Mouse (Mus musculus): ENCODE data around the gene Sfxn5.

The Sfxn5 gene

DNA sequence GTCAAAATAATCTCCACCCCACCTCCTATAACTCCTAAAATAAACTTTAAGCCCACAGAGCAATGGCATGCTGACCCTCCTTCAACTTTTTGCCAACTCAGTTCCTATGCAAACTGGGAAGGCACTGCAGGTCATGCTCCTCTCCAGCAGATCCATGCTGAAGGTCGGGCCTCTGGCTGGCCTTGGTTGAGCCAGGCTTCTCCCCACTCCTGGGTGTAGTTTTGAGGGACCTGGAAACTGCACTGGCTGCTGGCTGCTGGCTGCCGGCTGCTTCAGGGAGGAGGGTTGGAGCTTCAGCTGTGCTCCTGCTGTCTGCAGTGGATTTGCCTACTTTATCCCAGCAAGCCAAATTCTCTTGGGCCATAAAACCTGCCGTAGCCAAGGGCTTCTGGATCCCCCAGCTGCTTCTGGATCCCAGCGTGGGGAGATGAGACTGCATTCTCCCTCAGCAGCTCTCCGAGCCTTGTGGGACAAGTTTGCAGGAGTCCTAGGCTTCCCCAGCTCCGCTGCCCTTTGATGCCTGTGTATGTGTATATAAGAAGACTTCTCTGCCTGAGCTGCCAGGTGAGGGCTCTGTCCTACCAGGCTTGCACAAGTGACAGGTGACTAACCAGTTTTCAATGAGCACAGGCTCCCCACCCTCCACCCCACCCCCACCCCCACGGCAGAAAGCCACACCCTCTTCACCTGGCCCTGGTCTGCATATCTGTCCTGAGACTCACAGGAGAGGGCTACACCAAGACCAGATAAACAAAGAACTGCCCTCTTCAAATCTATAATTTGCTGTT lies 100.2 kb downstream of the Sfxn5 start:
- no peak for DNase-seq (ENCODE audit: low spot score in 2 of 2)

DNA sequence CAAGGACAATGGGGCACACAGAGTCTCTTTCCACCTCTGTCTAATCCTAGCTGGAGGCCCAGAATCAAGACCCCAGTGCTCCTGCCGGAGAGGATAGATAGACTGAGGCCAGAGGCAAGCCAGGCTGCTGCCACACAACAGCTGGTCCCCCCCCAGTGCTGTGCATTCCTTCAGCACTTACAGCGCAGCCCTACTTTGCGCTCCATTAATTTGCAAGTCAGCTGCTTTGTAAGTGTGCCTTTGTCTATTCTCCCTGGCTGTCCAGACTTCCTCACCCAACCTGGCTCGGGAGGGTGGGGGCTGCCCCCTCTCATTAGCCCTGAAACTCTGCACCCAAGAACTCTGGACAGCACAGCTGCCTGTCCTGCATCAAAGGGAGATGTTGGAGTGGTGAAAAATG lies 101.2 kb downstream of the Sfxn5 start:
- no peak for DNase-seq (ENCODE audit: low spot score in 2 of 2)

DNA sequence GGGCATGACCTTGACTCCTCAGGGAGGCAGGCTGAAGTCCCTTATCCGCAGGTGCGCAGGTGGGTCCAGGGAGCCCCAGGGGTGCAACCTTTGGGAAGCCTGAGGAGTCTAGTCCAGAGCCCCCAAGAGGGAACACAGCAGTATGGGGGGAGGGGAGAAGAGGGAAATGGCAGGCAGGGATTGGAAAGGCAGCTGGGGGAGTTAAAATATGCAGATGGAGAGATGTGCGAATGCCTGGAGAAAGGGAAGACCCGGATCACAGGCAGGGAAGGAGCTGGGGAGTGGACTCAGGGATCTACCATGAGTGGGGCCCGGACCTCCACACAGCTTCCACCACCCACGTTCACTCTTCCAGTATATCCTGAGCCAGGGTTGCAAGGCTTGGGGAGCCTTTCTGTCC lies 101.8 kb downstream of the Sfxn5 start:
- no peak for DNase-seq (ENCODE audit: low spot score in 2 of 2)

DNA sequence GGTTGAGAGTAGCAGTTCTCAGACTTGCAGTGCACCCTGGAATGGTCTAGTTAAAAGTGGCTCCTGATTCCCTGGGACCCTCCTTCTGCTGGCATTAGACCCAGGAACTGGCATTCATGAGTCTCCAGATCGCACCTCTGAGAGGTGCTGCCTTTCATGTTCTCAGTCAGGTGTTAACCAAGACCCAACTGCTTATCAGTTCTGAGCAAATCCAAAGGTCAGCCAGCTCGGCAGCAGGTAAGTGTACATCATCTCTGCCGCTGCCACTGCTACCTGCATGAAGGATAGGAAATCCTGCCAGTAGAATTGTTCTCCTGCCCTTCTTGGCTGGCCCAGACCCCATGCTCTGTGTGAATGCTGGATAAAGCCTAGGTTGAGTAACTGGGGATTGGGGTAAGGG lies 102.5 kb downstream of the Sfxn5 start:
- DNase-seq (ENCODE audit: low spot score in 2 of 2) = no peak

DNA sequence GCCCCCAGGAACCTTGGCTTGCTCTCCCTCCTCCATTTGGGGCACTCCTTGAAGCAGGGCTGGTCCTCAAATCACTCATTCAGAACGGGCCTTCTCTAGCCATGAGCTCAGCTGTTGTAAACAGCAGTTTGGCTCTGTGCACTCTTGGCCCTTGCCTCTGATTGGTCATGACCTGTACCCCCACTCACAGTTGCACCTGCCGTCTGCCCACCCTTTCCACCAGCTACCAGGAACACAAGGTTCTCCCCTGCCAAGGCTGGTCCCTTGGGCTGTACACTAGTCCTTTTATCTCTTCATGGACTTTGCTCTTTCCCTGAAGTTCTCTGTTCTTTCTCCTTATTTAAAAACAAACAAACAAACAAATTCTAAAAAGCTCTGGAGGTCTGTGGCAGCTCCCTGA lies 105.7 kb downstream of the Sfxn5 start:
- no peak for DNase-seq (ENCODE audit: low spot score in 2 of 2)

DNA sequence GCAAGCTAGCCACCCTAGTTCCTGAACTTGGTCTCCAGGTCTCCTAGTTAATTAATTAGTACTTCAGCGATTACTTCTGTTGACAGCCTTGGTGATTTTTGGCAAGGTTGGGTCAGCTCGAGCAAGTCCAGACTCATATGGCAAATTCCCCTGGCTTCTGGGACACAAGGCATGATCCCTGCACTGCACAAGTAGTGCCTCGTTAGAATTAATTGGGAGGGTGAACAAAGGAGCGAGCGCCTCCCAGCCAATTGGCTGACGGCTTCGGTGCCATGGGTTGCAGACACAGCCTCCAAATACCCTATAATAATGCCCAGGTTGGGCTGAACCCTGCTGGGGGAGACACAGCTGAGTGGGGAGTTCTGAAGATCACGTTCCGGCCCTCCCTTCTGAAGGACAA lies 106.7 kb downstream of the Sfxn5 start:
- no peak for DNase-seq (ENCODE audit: low spot score in 2 of 2)

DNA sequence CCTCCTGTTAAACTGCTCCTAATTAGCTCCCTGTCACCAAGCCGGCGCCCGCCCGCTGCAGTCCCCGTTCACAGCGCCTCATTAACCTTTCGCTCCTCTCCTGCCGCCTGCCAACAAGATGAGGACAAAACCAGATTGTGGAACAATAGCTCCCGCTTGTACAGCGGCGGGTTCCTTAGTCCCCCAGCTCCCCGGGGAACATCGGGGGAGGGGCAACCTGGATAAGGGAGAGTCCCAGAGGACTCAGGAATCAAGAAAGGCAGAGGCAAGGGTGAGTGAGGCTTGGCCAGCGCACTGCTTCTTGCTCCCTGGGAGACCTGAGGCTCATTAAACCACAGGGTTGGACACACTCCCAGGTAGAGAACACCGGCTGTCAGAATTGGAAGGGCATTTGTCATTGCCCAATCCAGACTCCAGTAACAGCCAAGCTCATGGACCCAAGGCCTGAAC lies 108.8 kb downstream of the Sfxn5 start:
- no peak for DNase-seq (ENCODE audit: low spot score in 2 of 2)

DNA sequence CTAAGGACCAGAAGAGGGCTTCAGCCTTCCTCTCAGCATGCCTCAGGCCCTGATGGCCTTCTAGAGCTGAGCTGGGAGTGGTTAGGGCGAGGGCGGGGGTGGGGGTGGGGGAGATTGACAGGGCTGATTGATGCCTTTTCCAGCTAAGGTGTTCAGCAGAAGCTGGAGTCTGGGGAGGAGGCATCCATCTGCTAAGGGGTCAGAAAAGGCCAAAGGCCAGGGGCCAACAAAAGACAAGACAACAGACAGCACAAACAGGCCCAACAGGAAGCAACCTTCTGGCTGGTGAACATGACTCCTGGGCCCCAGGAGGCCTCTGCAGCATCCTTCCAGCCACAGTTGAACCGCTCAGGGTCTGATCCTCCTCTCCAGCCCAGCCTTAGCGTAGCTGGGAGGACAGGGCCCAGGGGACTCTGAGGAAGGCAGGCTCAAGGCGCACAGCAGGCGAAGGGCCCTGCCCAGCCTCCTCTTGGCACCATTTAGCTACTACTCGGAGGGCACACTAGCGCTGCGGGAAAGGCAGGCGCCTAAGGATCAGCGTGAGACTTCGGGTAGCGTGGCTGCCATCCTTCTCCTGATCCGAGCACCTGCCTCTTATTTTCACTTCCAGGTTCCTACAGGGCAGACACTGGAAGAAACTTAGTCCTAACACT lies 109.6 kb downstream of the Sfxn5 start:
- no peak for DNase-seq (ENCODE audit: low spot score in 2 of 2)

DNA sequence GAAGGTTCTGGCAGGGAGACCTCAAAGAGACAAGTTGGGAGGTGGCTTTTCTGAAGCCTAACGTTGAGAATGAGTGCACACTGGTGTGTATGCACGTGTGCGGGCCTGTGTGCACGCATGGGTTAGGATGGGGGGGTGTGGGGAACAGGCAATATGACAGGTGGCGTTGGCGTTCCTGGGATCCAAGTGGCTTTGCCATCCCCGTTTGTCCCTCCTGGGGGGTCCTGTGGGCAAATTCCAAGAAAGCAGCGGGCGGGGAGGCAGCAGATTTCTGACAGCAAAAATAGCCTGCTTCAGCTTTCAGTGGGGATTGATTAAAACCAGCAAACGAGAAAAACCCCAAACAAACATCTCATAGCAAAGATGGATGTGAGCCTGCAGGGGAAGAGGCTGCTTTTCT lies 110.7 kb downstream of the Sfxn5 start:
- no peak for DNase-seq (ENCODE audit: low spot score in 2 of 2)

DNA sequence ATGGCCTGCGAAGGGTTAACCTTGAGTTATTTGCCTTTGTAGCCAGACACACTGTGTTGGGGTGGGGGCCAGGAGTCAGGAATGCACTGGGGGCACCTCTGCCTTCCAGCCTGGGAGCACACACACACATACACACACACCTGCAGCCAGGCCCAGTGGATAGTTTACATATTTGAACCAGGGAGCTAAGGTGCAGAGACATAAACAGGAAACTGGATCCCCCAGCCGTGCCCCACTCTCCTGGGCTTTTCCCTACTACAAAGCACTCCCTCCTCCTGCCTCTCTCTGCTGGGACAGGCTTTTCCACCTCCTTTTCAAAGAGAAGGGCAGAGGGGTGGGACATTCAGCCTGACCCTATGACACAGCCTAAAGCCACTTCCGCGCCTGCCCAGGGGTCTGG lies 112.3 kb downstream of the Sfxn5 start:
- DNase-seq (ENCODE audit: low spot score in 2 of 2) = no peak

DNA sequence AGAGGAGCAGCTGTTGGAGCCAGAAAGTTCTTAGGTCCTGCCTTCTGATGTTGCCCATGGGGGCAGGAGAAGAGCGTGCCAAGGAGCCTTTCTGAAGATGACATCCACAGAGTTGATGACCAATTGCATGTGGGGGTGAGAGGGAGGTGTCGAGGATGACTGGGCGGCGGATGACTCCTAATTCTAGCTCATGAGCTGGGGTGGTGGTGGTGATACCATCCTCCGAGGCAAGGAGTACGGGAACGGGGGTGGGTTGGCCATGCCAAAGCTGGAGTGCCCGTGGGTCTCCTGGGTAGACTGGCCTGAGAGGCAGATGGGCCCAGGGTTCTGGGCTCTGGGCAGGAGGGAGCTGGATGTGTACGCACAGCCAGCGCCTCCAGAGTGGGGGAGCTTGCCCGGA lies 113.5 kb downstream of the Sfxn5 start:
- DNase-seq (ENCODE audit: low spot score in 2 of 2) = no peak

DNA sequence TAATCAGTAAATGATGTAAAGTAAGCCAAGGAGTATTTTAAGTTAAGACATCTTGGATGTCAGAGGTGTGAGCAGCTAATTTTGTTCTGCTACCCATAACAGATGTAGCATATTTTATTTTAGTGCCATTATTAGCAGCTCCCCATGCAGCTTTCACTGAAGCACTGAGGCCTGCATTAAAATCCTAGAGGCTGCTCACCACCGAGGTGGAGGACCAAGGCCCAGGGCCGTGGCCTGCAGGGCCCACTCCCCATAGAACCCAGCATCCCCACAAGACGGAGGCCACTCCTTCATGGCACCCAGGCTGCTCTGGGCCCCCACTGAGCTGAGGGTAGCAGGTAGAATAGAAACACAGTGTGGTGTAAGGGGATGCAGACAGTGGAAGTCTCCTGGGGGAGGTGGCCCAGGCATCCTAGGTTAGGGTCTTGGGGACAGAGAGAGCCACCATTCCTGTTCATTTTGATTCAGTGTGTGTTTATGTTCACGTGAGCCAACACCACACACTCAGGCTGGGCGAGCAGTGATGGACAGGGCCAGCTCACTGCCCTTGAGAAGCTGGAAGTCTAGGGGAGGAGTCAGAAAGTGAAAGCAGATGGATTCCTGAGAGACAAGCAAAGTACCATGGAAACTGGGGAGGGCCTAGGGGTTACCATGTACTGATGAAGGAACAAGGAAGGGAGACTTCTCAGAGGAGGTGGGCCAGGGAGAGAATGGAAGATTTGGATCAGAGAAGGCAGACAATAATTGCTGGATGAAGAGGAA lies 114.4 kb downstream of the Sfxn5 start:
- DNase-seq (ENCODE audit: low spot score in 2 of 2) = no peak

DNA sequence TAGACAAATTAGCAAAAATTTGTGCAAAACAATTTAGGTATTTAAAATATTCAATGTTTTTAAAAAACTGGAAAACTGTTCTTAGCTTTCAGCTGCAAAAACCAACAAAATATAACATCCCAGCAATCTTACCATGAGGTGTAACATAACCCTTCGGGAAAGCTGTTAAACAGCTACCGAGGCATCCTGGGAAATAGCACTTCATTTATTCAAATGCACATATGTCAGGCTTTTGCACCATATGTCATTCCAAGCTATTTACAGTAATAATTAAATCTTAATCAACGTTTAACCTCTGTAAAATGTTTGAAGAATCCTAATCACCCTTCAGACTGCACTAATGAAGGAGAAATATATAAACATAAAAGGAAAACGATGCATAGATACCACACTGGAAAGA lies 115.0 kb downstream of the Sfxn5 start:
- no peak for DNase-seq (ENCODE audit: low spot score in 2 of 2)

DNA sequence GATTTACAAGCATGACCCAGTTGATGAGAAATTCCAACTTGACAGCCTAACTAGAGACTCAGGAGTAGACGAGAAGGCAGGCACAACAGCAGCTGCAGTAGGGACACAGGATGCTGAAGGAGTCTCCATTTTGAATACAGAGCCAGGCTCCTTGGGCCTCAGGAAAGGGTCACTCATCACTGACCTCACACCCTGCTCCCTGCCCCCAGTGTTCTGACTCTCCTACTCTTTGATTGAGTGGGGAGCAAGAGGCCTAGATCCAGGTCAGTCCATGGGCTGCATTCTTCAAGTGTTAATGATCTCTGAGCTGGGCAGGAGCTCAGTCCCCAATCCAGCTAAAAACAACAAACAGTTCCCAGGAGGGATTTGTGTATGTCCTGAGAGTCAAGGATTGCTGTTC lies 122.5 kb downstream of the Sfxn5 start:
- no peak for DNase-seq (ENCODE audit: low spot score in 2 of 2)

DNA sequence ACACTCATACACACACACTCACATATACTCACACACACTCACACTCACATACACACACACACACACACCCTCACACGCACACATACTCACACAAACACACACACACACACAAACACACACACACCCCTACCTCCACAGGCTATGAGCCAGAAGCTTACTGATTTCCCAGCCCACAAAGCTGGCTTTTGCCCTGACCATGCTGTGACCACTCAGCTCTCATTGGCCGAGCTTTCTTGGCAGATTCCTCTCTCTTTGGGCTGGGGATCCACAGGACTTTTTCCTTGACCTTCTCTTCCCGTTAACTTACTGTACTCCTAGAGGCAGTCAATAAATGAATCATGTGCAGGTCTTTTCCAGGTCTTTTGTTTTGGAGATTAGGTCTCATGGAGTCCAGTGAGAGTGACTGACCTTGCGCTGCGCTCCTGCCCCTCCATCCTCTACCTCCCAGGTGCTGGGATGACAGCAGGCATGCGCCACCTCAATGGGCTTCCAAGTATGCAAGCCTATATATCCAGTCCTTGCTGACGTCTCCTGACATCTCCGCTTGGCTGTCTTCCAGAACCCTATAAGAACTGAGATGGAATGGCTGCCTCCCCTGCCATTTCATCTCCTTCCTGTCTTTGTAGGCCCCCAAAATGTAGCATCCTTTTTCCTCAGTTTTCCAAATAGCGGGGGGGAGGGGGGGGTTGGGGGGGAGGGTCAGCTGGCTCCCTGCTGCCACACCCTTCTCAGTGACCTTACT lies 123.8 kb downstream of the Sfxn5 start:
- no peak for DNase-seq (ENCODE audit: low spot score in 2 of 2)

DNA sequence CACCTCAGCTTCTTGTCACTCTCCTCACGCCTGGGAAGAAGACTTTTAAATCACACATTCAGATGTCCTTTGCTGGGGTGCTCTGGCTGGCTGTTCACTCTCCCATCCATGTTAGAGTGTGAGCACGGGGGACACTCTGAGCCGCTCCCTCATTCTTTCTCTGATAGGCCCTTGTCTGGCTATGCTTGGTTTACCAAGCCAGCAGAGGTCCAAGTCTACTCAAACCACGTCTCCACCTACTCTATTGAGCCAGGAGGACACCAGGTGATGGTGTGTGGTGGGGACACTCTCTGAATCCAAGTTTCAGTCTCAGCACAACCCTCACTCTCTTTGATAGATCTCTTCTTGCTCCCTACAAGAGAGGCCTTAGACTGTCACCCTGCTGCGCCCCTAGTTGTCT lies 125.9 kb downstream of the Sfxn5 start:
- no peak for DNase-seq (ENCODE audit: low spot score in 2 of 2)

DNA sequence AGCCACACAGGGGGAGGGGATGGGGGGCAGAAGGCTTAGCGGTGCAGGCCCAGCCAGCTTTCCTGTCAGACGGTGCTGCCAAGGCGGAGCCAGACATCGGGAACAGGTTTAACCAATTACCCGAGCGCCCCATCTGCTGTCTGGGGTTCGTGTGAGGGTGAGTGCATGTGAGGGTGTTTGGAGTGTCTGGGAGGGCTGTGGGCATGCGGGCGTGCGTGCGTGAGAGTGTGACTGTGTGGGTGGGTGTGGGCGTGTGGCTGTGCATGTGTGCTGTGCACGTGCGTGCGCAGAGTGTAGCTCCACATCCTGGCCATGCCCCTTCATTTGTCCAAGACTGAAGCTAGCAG lies 126.3 kb downstream of the Sfxn5 start:
- no peak for DNase-seq (ENCODE audit: low spot score in 2 of 2)

DNA sequence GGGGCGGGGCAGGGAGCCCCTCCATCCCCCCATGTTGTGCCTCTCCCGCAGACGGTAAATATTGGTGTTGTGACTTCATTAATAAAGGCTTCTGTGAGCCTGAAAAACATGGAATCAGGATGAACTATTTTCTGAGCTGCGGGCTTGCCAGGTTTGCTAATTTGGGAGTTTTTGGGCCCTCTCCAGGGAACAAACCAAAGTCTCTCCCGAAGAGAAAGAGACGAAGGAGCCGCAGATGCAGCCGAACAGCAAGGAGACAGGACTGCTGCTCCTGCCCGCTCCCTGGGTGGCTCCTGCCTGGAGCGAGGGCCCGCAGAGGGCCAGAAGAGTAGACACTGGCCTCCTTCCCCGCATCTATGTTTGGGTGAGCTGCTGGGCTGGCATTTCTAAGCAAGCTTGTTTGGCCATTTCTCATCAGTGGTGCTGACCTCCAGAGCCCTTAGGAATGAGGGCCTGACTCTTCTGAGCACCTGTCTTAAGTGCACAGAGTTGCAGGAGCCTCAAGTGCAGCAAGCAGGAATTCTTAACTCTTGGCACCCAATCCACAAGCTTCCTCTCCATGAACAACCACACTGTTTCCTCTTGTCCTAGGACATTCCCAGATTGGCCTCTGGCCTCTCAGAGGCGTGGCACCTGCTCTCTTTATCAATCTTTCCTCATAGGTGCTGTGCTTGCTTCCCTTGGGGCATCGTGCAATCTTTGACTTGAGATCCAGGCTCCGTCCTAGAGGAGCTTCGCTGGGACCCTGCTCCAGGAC lies 126.9 kb downstream of the Sfxn5 start:
- no peak for DNase-seq (ENCODE audit: low spot score in 2 of 2)

DNA sequence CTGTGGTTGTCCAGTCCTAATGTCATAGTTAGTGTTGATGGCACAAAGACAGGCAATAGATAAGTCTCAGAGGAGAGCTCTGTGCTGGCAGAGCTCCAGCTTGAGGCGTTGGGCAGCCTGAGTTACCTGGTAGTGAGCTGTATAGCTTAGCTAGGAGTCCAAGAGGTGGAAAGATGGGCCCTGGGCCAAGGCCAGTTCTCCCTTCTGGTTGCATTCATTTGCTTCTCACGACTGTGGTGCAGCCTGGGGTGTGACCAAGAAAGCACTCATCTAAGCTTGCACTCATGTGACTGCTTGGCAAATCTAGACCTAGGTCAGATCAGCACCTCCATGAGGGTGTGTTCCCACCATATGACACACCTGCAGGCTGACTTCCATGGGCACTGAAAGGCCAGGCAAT lies 135.3 kb downstream of the Sfxn5 start:
- DNase-seq (ENCODE audit: low spot score in 2 of 2) = no peak

DNA sequence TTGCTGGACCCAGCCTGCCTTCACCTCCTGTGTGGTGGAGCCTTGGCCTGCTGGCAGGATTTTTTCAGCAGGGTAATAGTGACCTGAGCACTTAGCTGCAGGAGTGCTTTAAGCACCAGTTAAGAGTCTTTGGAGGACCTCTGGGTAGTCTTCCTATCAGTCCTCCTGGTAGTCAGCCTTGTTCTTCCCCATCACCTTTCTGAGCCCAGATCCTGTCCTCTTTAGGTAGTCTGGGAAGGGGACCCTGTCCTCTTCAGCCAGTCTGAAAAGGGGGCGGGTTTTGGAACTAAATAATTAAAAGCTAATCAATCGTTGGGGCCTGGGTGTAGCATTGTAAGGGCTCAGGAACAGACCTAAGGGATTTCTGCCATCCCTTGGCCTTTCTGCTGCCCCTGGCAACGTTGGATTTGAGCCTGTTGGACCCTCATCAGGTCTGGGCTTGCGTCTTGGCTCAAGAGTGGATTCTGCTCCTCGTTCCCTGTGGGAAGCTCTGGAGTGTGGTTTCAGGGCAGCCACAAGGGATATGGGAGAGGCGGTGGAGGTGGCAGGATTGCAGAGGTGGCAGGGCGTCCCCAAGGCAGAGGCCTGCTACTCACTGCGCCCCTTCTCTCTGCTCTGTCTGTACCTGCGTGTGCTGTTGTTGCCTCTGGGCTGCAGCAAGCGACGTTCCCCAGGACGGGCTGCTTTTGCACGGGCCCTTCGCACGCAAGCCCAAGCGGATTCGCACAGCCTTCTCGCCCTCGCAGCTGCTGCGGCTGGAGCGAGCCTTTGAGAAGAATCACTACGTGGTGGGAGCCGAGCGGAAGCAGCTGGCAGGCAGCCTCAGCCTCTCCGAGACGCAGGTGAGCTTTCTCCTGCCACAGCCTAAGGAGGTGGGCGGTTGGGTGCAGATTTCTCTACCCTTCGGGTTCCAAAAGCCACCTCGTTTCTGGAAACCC lies 139.6 kb downstream of the Sfxn5 start:
- DNase-seq (ENCODE audit: low spot score in 2 of 2) = no peak

Measured in spleen, postnatal 10 days (tissue).